Mouse (Mus musculus) midbrain, embryonic 10.5 days (tissue): Measurements from ENCODE around the gene Gm3336. TPM values are rescaled to one million over a fixed set of nuclear protein-coding genes. Genes with fewer than 3 reads are reported as not detected.
A peak's percentile ranks its signal among the peaks of the same experiment; 100 is the strongest.

Experiments used
- DNase-seq: peaks from one replicate; pipeline ENCODE4 v3.0.0-alpha.2; 2017; ENCODE audit warnings: low spot score
- H3K27ac ChIP-seq: fragments of 300-500 bp; sonication (generic); replicated peaks from 2 replicates; pipeline ENCODE4 v1.5.1; 2016; ENCODE audit warnings: mild to moderate bottlenecking
- H3K27me3 ChIP-seq: fragments of 300-500 bp; sonication (generic); 2 replicates; pipeline ENCODE4 v1.6.1; 2016; ENCODE audit warnings: low read depth, mild to moderate bottlenecking; ENCODE audit not compliant: poor library complexity, severe bottlenecking
- H3K36me3 ChIP-seq: fragments of 300-500 bp; sonication (generic); 2 replicates; pipeline ENCODE4 v1.6.1; 2016; ENCODE audit warnings: mild to moderate bottlenecking, moderate library complexity
- H3K4me1 ChIP-seq: fragments of 300-500 bp; sonication (generic); 2 replicates; pipeline ENCODE4 v1.6.1; 2016
- H3K4me3 ChIP-seq: fragments of 300-500 bp; sonication (generic); 2 replicates; pipeline ENCODE4 v1.5.1; 2016; ENCODE audit warnings: mild to moderate bottlenecking, moderate library complexity
- H3K9me3 ChIP-seq: fragments of 300-500 bp; sonication (generic); replicated peaks from 2 replicates; pipeline ENCODE4 v1.6.1; 2016; ENCODE audit warnings: mild to moderate bottlenecking
- WGBS: fragments of 180-500 bp; shearing (Covaris S2); methylation state at CpG from one replicate; pipeline ENCODE4 v1.1.7; 2016; 5-methylcytosine and 5-hydroxymethylcytosine counted together
- polyA plus RNA-seq: library from polyadenylated mRNA; unstranded; fragments of >200 nt; fragmentation: Nextera tagmentation; extraction: Ambion mirVana; gene quantifications from 2 replicates; pipeline ENCODE4 v1.2.1, GENCODE M21; 2016

Gm3336 gene
- polyA plus RNA-seq: not detected in 2 replicates

DNA sequence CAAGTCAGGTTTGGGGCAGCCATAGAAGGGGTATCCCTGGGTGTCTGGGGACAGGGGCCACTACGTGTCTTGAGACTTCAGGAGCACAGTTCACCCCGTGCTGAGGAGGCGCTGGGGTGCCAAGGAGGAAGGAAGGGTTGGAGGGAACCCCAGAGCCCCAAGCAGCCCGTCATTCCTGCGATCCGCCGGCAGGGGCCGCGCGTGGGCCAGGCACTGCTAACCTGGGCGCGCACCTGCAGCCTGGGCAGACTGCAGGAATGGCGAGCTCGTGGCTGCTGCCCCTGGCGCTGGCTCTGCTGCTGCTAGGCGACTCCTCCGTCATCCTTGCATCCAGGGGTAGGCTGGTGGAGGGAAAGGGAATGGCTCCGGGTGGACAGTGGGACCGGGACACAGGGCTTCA lies at the start of gene Gm3336:
TSS of gene Gm3336 (plus strand) at position 247 of the 400 bp plus-strand sequence.
- WGBS: 2% methylated on average over 19 of the region's 19 CpGs
- Histone ChIP-seq H3K9me3 (no peaks in the 10 kb centered on the region), H3K4me3 (peak within 1 kb of the TSS; percentile 22; the same call in 1 of the 2 replicates)

DNA sequence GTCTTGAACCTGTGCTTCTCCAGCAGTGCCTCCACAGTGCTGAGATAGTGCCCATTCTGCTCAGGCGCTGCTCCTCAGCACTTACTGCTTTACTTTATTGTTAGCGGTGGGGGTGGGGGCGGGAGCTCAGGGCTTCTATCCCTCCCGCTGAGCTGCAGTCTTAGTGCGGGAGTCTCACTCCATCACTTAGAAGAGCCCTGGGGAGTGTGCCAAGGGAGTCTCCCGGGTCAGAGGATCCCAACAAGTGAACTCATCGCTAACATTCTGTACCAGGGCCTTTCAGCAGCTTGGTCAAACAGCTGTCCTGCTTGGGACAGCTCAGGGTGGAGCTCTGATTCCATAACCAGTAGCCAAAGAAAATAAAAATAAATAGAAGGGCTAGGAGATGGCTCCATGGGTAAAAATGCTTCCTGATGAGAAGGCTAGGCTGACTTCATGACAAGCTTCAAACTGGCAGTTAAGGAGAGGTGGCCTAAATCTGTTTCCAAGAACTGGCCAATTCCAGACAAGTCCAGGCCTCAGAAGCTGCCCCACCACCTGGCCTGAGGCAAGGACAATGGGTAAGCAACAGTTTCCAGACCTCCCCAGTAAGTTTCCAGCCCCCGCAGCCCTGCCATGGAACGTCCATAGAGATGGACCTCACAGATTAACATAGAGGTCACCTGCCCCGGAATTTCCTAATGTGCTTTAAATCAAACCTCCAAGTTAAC lies 46.6 kb upstream of the Gm3336 start:
- Histone ChIP-seq H3K9me3 (peaks cover 7% of the 10 kb centered on the region; the same call in 1 of the 2 replicates), H3K36me3 (peaks cover 9% of the 10 kb centered on the region), H3K27ac (peak overlapping the region; percentile 98), H3K27me3 (no peaks in the 10 kb centered on the region), H3K4me3 (no peak overlapping the region; the same call in 1 of the 2 replicates), H3K4me1 (peaks cover 26% of the 10 kb centered on the region)
- WGBS: 54% methylated on average over 10 of the region's 10 CpGs
- no peak for DNase-seq

More for the DNA sequence above, at the start of gene Gm3336:
- H3K27ac ChIP-seq: no peak within 1 kb of the TSS
- H3K4me1 ChIP-seq: peaks cover 14% of the 10 kb centered on the region
- H3K36me3 ChIP-seq: no peaks in the 10 kb centered on the region
- DNase-seq: peak; percentile 54
- peaks cover 26% of the 10 kb centered on the region for H3K27me3 ChIP-seq

DNA sequence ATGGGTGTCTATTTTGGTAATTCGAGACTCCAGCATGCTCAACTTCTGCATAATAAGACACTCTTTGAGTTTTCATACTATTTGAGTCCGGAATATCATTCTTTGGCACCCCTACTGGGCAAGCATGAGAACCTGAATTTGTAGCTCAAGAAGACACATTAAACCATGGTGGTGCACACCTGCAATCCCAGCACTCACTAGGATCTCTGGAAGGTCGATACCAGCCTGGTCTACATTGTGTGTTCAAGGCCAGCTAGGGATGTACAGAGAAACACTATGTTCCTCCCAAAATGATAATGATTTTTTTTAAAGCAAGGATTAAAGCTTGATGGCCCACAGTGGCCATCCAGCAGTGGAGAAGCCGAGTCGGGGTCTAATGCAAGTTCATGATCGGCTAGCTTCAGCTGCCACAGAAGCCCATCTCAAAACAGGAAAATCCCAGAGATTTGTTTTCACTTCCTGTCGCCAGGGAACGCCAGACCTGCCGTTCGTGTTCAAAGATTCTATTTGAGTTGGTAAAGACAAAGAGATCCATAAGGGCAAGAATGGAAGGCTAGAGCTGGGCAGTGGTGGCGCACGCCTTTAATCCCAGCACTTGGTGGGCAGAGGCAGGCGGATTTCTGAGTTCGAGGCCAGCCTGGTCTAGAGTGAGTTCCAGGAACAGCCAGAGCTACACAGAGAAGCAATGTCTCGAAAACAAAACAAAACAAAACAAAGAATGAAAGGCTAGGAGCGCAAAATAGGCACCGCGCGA lies 45.8 kb upstream of the Gm3336 start:
- Histone ChIP-seq H3K27ac (peak overlapping the region; percentile 98), H3K4me1 (peaks cover 23% of the 10 kb centered on the region), H3K9me3 (peaks cover 7% of the 10 kb centered on the region; the same call in 1 of the 2 replicates), H3K36me3 (peaks cover 15% of the 10 kb centered on the region), H3K27me3 (no peaks in the 10 kb centered on the region), H3K4me3 (peak overlapping the region; percentile 74)
- 41% methylated on average over 19 of the region's 19 CpGs for WGBS
- no peak for DNase-seq

DNA sequence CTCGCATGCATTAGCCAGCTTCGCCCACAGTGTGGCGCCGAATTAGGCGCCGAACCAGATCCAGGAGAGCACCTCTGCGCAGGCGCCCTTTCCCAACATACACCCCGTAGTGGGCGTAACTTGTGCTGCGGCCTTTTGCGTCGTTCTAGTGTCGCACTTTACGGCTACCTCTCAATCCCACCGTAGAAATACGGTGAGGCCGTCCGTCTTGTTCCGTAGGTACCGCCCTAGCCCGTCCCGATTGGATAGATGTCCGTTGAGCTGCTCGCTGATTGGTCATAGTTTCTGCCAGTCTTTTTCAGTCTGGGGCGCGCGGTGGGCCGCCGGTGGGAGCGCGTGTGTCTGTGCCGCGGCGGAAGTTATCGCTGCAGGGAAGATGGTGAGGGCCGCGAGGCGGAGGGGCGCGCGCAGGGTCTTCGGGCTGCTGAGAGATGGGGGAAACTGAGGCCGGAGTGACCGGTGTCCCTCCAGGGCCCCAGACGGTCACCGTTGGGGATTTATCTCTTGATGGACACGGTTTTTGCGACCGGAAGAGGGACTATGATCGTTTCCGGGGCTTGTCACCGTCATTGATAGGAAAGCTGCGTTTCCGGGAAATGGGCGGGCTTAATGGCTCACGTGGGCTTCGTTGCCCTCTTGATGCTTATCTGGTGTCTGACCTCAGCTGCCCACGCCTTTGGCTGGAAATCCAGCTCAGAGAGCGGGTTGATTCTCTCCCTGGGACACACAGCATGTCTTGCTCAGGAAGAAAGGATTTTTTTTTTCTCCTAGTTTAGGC lies 45.1 kb upstream of the Gm3336 start, which contains the start of gene Lsm4:
TSS of gene Lsm4 (plus strand) at position 170 of the 778 bp plus-strand sequence.
- Histone ChIP-seq H3K4me1 (peaks cover 23% of the 10 kb centered on the region), H3K9me3 (peaks cover 2% of the 10 kb centered on the region; the same call in 1 of the 2 replicates), H3K27me3 (no peaks in the 10 kb centered on the region), H3K27ac (peak within 1 kb of the TSS; percentile 98), H3K36me3 (peaks cover 23% of the 10 kb centered on the region), H3K4me3 (peak within 1 kb of the TSS; percentile 74)
- DNase-seq: peak; percentile 97
- WGBS: under 1% methylated on average over 60 of the region's 60 CpGs

DNA sequence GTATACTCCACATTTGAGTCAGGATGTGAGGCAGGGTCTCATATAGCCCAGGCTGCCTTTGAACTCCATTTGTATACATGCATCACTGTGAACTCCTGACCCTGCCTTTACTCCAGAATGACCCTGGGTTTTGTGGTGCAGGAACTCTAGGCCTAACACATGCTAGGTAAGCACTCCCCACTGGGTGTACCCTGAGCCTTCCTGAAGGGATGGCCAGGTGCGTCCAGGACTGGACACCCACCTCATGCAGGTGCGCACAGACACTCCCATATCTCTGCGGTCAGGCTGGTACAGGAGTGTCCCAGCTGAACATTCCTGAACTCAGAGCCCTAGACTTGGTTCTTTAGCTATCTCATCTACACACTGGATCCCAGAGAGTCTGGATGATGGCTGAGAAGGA lies 44.2 kb upstream of the Gm3336 start:
- WGBS: 88% methylated on average over 3 of the region's 3 CpGs
- Histone ChIP-seq H3K27ac (peak overlapping the region; percentile 98), H3K27me3 (no peaks in the 10 kb centered on the region)

DNA sequence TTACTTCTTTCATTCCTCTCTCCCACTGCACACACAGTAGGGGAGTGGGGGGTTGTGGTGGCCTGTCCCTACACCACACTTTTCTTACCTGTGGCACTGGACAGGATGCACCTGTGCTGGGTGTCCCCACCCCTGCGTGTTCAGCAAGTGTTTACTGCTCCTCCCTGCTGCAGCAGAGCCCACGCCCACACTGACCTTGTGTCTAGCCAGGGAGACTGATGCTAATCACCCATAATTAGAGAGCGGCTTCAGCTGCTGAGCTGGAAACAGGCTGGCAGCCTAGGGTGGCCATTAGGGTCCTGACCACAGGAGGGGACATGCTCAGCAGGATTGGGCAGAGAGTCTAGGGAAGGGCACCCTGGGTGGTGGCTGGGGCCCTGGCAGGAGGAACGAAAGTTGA lies 43.6 kb upstream of the Gm3336 start:
- H3K27ac ChIP-seq: peak overlapping the region; percentile 98; the same call in 1 of the 2 replicates
- H3K9me3 ChIP-seq: no peaks in the 10 kb centered on the region
- H3K36me3 ChIP-seq: peaks cover 37% of the 10 kb centered on the region
- no peaks in the 10 kb centered on the region for H3K27me3 ChIP-seq
- no peak for DNase-seq
- 80% methylated on average over 4 of the region's 4 CpGs for WGBS
- H3K4me3 ChIP-seq: peak overlapping the region; percentile 74; the same call in 1 of the 2 replicates
- H3K4me1 ChIP-seq: peaks cover 23% of the 10 kb centered on the region

More for the DNA sequence above, 44.2 kb upstream of the Gm3336 start:
- peaks cover 23% of the 10 kb centered on the region for H3K4me1 ChIP-seq
- H3K36me3 ChIP-seq: peaks cover 31% of the 10 kb centered on the region
- no peak for DNase-seq
- no peaks in the 10 kb centered on the region for H3K9me3 ChIP-seq
- peak overlapping the region; percentile 74 for H3K4me3 ChIP-seq

DNA sequence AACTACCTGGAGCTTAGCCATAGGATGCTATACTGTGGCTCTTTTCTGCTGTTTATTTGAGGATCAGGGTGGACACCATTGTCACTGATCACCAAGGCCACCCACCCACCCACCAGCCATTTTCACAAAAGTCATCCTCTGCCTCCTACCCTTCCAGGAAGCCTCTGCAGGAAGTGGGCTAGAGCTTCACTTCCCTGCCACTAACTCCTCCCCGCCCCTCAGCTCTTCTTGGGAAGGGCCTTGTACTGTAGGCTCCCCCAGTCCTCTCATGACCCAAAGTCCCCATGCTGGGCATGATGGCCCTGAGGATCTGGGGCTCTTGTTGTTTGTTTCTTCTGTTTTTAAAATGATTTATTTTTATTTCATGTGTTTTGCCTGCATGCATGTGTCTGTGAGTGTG lies 43.0 kb upstream of the Gm3336 start:
- DNase-seq: no peak
- H3K4me3 ChIP-seq: no peak overlapping the region
- peaks cover 43% of the 10 kb centered on the region for H3K36me3 ChIP-seq
- WGBS: 91% methylated on average over 1 of the region's 1 CpGs
- H3K27ac ChIP-seq: no peak overlapping the region
- H3K4me1 ChIP-seq: peaks cover 23% of the 10 kb centered on the region
- no peaks in the 10 kb centered on the region for H3K27me3 ChIP-seq
- no peaks in the 10 kb centered on the region for H3K9me3 ChIP-seq

DNA sequence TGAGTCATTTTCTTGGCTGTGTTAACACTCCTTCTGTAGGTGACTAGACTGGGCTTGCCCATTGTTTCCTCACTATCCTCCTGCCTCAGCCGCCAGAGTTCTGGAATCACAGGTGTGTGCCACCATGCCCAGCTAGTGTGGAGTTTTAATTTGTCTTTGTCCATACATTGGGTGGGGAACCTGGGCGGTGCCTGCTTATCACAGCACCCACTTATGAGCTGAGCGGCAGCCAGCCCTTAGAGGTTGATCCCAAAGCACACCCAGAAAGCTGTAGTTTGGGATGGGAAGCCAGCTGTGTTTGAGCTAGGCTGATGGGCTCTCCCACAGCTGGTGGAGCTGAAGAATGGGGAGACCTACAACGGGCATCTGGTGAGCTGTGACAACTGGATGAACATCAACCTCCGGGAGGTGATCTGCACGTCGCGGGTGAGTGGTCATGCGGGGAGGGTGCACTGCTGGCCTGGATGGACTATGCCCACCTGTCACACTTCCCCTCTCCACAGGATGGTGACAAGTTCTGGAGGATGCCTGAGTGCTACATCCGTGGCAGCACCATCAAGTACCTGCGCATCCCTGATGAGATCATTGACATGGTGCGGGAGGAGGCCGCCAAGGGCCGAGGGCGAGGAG lies 40.8 kb upstream of the Gm3336 start:
- no peak for DNase-seq
- H3K4me1 ChIP-seq: peaks cover 30% of the 10 kb centered on the region
- peaks cover 45% of the 10 kb centered on the region for H3K36me3 ChIP-seq
- H3K27me3 ChIP-seq: no peaks in the 10 kb centered on the region
- no peak overlapping the region for H3K4me3 ChIP-seq
- no peaks in the 10 kb centered on the region for H3K9me3 ChIP-seq
- 92% methylated on average over 15 of the region's 15 CpGs for WGBS
- no peak overlapping the region for H3K27ac ChIP-seq

DNA sequence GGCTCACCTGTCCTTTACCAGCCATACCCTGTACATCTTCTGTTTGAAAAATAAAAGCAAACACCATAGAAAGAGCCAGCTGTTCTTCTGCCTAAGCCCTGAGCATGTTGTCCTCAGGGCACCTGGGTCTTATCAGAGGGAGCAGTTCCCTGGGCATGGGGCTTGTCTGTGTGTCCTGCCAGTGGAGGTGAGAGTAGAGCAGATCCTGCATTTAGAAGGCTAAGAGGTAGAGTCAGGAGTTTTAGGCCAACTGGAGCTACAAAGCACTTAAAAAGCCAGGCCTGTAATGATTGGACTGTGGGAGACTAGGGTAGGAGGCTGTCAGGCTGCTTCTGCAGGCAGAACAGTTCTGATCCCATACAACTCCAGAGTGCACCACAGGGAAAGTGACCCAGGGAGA lies 39.7 kb upstream of the Gm3336 start:
- Histone ChIP-seq H3K9me3 (no peaks in the 10 kb centered on the region), H3K4me3 (no peak overlapping the region), H3K4me1 (peaks cover 28% of the 10 kb centered on the region), H3K27me3 (no peaks in the 10 kb centered on the region), H3K36me3 (peaks cover 45% of the 10 kb centered on the region), H3K27ac (no peak overlapping the region)
- no peak for DNase-seq

DNA sequence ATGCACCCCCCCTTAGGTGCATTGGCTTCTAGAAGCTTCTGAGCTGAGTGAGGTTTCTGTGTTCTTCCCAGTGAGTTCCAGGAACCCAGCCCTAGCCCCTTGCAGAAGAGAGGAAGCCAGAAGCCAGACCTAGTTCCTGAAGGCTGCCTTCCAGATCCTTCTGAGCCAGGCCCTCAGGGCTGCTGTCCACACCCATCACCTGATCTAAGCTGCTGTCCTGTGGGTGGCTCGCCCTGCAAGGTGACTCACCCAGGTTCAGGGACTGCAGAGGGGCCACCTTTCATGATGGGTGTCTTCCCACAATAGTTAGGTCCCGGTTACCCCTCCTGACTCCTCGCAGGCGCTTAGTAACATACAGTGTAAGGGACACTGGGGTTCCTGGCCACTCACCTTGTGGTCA lies 38.9 kb upstream of the Gm3336 start:
- no peak for DNase-seq

DNA sequence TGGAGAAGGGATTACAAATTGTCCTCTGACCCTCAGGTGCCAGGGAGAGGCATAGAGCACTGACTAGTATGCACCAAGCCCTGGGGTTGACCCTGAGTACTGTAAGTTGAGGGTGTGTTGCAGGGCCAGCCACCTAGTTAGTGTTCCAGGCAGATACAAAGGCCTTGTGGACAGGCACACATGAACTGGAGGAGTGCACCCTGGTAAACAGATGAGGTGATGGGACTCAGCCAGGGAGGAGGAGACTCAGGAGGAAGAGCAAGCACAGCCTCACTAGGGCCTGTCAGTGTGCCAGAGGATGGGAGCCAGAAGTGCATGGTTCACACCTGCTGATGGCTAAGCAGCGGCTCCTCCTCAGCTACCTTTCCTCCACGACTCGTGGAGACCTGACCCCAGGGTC lies 38.3 kb upstream of the Gm3336 start:
- H3K9me3 ChIP-seq: no peaks in the 10 kb centered on the region
- no peaks in the 10 kb centered on the region for H3K27me3 ChIP-seq
- peaks cover 19% of the 10 kb centered on the region for H3K4me1 ChIP-seq
- H3K4me3 ChIP-seq: no peak overlapping the region
- H3K36me3 ChIP-seq: peaks cover 45% of the 10 kb centered on the region
- no peak for DNase-seq
- WGBS: 91% methylated on average over 3 of the region's 3 CpGs
- H3K27ac ChIP-seq: no peak overlapping the region

More for the DNA sequence above, 38.9 kb upstream of the Gm3336 start:
- H3K9me3 ChIP-seq: no peaks in the 10 kb centered on the region
- no peaks in the 10 kb centered on the region for H3K27me3 ChIP-seq
- H3K27ac ChIP-seq: no peak overlapping the region
- peaks cover 45% of the 10 kb centered on the region for H3K36me3 ChIP-seq
- 90% methylated on average over 4 of the region's 4 CpGs for WGBS
- H3K4me3 ChIP-seq: no peak overlapping the region
- peaks cover 24% of the 10 kb centered on the region for H3K4me1 ChIP-seq

DNA sequence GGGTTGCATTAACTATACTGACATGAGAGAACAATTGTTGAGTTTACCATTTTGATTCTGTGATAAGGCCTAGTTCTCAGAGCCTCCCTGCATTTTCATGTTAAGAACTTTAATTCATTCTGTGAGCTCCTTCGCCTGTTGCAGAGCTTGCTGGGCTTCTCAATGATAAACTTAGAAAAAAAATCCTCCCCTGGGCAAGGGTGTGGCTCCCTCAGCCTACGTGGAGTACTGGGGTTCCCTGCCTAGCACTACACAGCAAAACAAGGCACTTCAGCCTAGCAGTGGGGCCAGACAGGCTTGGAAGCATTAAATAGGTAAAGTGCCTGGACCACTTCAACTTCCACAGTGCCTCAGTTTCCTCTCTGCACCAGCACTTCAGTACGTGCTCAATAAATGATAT lies 36.9 kb upstream of the Gm3336 start:
- no peak overlapping the region for H3K4me3 ChIP-seq
- no peak overlapping the region for H3K27ac ChIP-seq
- peaks cover 39% of the 10 kb centered on the region for H3K36me3 ChIP-seq
- WGBS: 84% methylated on average over 3 of the region's 3 CpGs
- DNase-seq: no peak
- H3K9me3 ChIP-seq: no peaks in the 10 kb centered on the region
- no peaks in the 10 kb centered on the region for H3K27me3 ChIP-seq
- H3K4me1 ChIP-seq: peaks cover 18% of the 10 kb centered on the region
